Mouse (Mus musculus) neural tube, embryonic 11.5 days (tissue): ENCODE data around the gene Prpf19. TPM values are rescaled to one million over a fixed set of nuclear protein-coding genes. Genes with fewer than 3 reads are reported as not detected.

Experiments
- ATAC-seq: fragments of 200-750 bp; cut with Nextera tagmentation; 2 replicates; pipeline ENCODE4 v1.8.0; 2017; ENCODE audit warnings: moderate number of reproducible peaks, mild to moderate bottlenecking, moderate TSS enrichment, moderate library complexity; ENCODE audit not compliant: insufficient read depth, low FRiP score, low TSS enrichment
- DNase-seq: peaks from one replicate; pipeline ENCODE4 v3.0.0-alpha.2; 2015; ENCODE audit warnings: low spot score
- H3K27ac ChIP-seq: fragments of 300-500 bp; sonication (generic); 2 replicates; pipeline ENCODE4 v1.5.1; 2014; ENCODE audit warnings: low read depth, mild to moderate bottlenecking, low read length
- H3K27me3 ChIP-seq: fragments of 300-500 bp; sonication (generic); 2 replicates; pipeline ENCODE4 v1.6.1; 2014; ENCODE audit warnings: mild to moderate bottlenecking, low read length, mixed read lengths; ENCODE audit not compliant: control insufficient read depth, insufficient read depth
- H3K36me3 ChIP-seq: fragments of 300-500 bp; sonication (generic); 2 replicates; pipeline ENCODE4 v1.6.1; 2014; ENCODE audit warnings: mild to moderate bottlenecking, low read length, moderate library complexity, mixed read lengths; ENCODE audit not compliant: control insufficient read depth, insufficient read depth
- H3K4me1 ChIP-seq: fragments of 300-500 bp; sonication (generic); 2 replicates; pipeline ENCODE4 v1.6.1; 2014; ENCODE audit warnings: low read length, mixed read lengths; ENCODE audit not compliant: control insufficient read depth, insufficient read depth
- H3K4me2 ChIP-seq: fragments of 300-500 bp; sonication (generic); 2 replicates; pipeline ENCODE4 v1.6.1; 2014; ENCODE audit warnings: low read depth, mild to moderate bottlenecking, moderate library complexity
- H3K4me3 ChIP-seq: fragments of 300-500 bp; sonication (generic); 2 replicates; pipeline ENCODE4 v1.5.1; 2014; ENCODE audit warnings: low read depth, low read length
- H3K9ac ChIP-seq: fragments of 300-500 bp; sonication (generic); 2 replicates; pipeline ENCODE4 v1.6.1; 2014; ENCODE audit warnings: mild to moderate bottlenecking, low read length
- H3K9me3 ChIP-seq: fragments of 300-500 bp; sonication (generic); 2 replicates; pipeline ENCODE4 v1.6.1; 2016; ENCODE audit warnings: low read length; ENCODE audit not compliant: control insufficient read depth
- WGBS: fragments of 180-500 bp; shearing (Covaris S2); extraction: QIAGEN DNeasy Blood & Tissue Kit; methylation state at CpG from one replicate; pipeline ENCODE4 v1.1.7; 2014; 5-methylcytosine and 5-hydroxymethylcytosine counted together
- polyA plus RNA-seq: library from polyadenylated mRNA; unstranded; fragments of >200 nt; fragmentation: Nextera tagmentation; extraction: Ambion mirVana; gene quantifications from 2 replicates; pipeline ENCODE4 v1.2.1, GENCODE M21; 2014

Gene Prpf19
- polyA plus RNA-seq, 1 experiment from 2014 or later = 56.8 TPM

DNA sequence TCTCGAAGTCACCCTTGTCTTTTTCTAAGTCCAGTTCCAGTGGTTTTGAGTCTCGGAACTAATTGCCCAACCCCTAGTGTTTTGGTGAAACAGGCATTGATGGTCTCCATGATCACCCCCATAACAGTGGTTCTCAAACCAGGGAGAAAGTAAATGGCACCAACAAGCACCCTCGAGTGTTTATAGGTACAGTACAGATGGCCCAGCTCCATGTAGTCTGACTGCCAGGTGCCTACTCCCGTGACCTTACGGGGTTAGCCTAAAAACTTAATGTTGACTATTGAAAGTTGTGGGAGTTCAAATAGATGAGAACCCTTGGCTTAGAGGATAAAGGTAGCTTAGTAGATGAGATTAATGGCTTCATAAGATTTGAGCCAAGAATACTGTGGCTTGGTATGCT lies 6.0 kb downstream of the Prpf19 start:
- DNase-seq (no peak), ATAC-seq (no peak)
- H3K36me3 ChIP-seq = peaks cover 32% of the 10 kb centered on the region
- WGBS = 95% methylated on average over 5 of the region's 5 CpGs
- no peaks in the 10 kb centered on the region for H3K9me3 ChIP-seq
- no peak overlapping the region for H3K4me3 ChIP-seq
- H3K4me2 ChIP-seq = no peak overlapping the region
- H3K4me1 ChIP-seq = peaks cover 6% of the 10 kb centered on the region; the same call in 1 of the 2 replicates
- no peak overlapping the region for H3K27ac ChIP-seq
- H3K9ac ChIP-seq = no peak overlapping the region
- no peaks in the 10 kb centered on the region for H3K27me3 ChIP-seq

DNA sequence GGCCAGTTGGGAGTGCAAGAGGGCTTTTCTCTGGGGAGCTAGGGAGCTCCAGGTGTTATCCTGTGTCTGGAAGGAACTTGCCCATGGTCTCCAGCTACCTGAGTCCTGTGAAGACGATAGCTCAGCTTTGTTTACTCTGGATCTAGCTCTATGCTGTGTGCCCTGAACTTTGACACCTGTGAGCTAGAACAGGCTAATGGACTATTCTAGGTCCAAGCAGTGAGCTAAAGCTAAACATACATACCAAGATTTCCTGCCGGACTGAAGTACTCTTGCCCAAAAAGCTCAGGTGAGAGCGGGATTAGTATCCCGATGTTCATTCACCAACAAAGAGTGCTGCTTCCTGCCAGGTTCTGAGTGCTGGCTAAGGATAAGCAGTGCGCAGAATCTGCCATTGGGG lies 9.5 kb downstream of the Prpf19 start:
- no peaks in the 10 kb centered on the region for H3K27me3 ChIP-seq
- no peak overlapping the region for H3K4me2 ChIP-seq
- H3K4me1 ChIP-seq = no peaks in the 10 kb centered on the region
- no peak for ATAC-seq
- 96% methylated on average over 5 of the region's 5 CpGs for WGBS
- H3K36me3 ChIP-seq = peaks cover 26% of the 10 kb centered on the region
- no peak overlapping the region for H3K27ac ChIP-seq
- no peaks in the 10 kb centered on the region for H3K9me3 ChIP-seq
- no peak overlapping the region for H3K4me3 ChIP-seq
- no peak overlapping the region for H3K9ac ChIP-seq
- DNase-seq = no peak

DNA sequence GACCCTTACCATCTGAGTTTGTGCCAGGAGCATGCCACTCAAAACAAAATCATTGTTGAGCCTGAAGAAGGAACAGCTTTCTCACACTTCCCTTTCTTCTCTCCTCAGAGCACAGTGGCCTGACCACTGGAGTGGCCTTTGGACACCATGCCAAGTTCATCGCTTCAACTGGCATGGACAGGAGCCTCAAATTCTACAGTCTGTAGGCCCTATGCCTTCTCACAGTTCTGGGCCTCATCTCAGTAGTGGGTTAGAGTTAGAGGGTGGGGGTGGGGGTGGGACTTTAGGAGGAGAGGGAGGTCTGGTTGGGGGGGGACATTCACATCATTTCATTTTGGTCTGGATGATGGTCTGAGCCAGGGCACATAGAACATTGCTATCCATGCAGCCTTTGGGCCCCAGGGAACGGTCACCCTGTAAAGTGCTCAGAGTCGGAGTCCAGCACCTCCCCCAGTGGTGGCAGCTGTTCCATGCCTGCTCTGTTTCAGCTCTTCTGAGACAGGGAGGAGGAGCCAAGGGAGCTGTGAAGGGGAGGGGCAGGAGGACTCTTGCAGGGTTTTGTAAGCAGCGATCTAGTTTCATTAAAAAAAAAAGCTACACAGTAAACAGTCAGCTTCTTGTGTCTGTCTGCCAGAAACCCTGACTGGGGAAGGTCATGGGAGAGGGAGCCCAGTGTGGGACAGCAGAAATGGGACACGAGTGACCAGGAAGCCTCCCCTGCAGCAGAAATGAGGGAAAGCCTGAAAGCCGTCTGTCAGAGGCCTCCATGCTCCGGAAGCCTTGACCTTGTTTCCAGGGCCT lies 10.1 kb downstream of the Prpf19 start:
- whole genome bisulfite sequencing = 76% methylated on average over 7 of the region's 7 CpGs
- H3K27me3 ChIP-seq = no peaks in the 10 kb centered on the region
- no peak overlapping the region for H3K9ac ChIP-seq
- ATAC-seq (no peak), DNase-seq (no peak)
- H3K4me1 ChIP-seq = no peaks in the 10 kb centered on the region
- H3K36me3 ChIP-seq = peaks cover 24% of the 10 kb centered on the region
- no peak overlapping the region for H3K27ac ChIP-seq
- no peaks in the 10 kb centered on the region for H3K9me3 ChIP-seq
- no peak overlapping the region for H3K4me3 ChIP-seq
- H3K4me2 ChIP-seq = no peak overlapping the region

DNA sequence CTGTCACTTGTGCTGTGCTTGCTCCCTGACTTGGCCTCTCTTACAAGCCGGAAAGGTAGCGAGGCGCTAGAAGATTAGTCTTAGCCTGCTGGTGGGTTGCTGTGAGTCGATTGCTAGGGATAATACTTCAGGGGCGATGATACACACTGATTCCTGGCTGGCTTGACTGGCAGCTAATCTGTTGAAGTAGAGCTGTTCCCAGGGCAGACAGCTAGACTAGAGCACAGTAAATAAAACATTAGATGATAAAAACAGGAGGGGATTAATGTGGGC lies 10.6 kb downstream of the Prpf19 start:
- no peak overlapping the region for H3K27ac ChIP-seq
- H3K27me3 ChIP-seq = no peaks in the 10 kb centered on the region
- no peak overlapping the region for H3K4me3 ChIP-seq
- no peak for ATAC-seq
- no peaks in the 10 kb centered on the region for H3K9me3 ChIP-seq
- peaks cover 19% of the 10 kb centered on the region for H3K36me3 ChIP-seq
- H3K4me1 ChIP-seq = no peaks in the 10 kb centered on the region
- H3K4me2 ChIP-seq = no peak overlapping the region
- H3K9ac ChIP-seq = no peak overlapping the region
- no peak for DNase-seq
- WGBS = 92% methylated on average over 5 of the region's 5 CpGs

DNA sequence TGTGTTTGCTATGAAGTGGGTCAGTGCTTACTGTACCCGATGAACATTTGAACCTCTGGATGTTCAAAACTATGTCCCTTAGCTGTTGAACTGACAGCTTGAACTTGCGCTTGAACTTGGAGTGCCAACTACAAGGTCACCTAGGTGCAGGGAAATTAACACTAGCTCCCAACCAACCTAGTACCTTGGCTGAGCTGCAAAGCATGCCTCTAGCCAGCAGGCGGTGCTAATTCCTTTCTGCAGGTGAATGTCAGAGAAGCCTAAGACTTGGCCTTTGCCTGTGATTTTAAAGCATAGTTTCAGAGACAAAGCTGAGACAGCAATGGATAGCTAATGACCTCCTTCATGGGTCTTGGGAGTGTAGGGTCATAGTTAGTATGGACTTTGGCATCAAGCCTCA lies 12.9 kb downstream of the Prpf19 start:
- 63% methylated on average over 3 of the region's 3 CpGs for WGBS
- peak; percentile 31; the same call in 1 of the 2 replicates for ATAC-seq
- Histone ChIP-seq H3K27ac (no peak overlapping the region), H3K4me2 (no peak overlapping the region), H3K27me3 (no peaks in the 10 kb centered on the region), H3K9ac (no peak overlapping the region), H3K9me3 (no peaks in the 10 kb centered on the region), H3K36me3 (peaks cover 13% of the 10 kb centered on the region), H3K4me3 (no peak overlapping the region), H3K4me1 (no peaks in the 10 kb centered on the region)
- DNase-seq = peak; percentile 55

DNA sequence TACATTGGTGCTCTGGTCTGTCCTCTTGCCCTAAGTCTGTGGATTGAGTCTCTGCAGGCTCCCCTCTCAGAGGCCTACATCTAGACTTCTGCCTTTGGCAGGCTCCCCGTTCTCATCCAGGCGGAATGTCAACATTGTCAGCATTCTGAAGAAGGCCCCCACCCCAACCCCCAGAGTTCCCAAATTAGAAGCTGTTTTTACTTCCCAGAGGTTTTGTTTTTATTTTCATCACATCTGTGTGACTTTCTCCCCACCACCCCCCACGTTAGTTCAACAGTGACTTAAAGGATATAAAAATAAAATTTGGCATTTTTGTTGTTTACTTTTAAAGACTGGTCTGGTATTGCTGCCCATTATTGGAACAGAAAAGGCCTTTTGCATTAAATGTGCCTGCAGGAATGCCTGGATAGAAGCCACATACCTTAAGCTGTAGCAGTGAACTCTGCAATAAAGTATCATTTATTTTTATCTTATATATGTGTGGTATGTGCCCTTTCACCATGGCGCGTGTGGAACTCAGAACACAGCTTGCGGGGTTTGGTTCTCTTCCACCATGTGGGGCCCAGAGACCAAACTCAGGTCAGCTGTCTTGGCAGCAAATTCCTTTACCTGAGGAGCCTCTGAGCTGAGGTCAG lies 14.2 kb downstream of the Prpf19 start:
- H3K4me2 ChIP-seq = no peak overlapping the region
- no peak overlapping the region for H3K9ac ChIP-seq
- H3K27me3 ChIP-seq = no peaks in the 10 kb centered on the region
- no peak for DNase-seq
- H3K4me3 ChIP-seq = no peak overlapping the region
- no peaks in the 10 kb centered on the region for H3K9me3 ChIP-seq
- no peak overlapping the region for H3K27ac ChIP-seq
- WGBS = 88% methylated on average over 6 of the region's 6 CpGs
- H3K36me3 ChIP-seq = peaks cover 3% of the 10 kb centered on the region
- H3K4me1 ChIP-seq = no peaks in the 10 kb centered on the region
- ATAC-seq = no peak

DNA sequence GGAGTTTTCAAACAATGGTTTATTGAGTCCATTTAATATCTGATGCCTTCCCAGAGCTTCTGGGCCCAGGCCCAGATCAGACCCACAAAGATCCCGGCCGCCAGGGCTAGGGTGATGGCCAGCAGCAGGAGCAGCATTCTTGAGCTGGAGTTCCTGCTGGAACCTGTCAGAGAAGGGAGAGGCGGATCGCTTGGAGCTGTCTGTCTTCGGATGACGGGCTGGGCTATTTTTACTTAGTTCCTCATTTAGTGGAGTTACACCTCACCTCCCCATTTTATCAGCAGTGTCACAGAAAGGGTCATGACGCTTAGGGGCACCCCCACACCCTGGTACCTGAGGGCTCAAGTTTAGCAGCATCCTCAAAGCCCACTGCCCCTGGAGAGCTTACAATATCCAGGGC lies 19.3 kb downstream of the Prpf19 start:
- no peaks in the 10 kb centered on the region for H3K9me3 ChIP-seq

DNA sequence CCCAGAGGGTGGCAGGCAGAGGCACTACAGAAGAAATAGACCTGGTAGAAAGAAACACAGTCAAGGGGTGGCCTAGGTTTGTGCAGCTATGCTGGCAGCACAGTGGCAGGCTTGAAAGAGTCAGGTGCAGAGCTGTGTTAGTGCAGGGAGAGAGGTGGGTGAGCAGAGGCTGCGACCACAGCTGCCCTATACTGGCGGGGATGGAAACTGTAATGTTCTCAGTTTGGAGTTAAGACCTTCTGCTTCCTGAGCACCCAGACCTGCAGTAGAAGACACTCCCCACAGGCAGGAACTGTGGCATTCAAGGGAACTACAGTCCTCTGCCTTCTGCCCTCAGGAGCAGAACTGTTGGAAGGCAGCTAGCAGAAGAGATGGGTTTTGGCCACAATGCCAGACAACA lies 19.8 kb downstream of the Prpf19 start:
- no peaks in the 10 kb centered on the region for H3K4me1 ChIP-seq
- H3K4me2 ChIP-seq = no peak overlapping the region
- H3K4me3 ChIP-seq = no peak overlapping the region
- H3K36me3 ChIP-seq = no peaks in the 10 kb centered on the region
- no peak overlapping the region for H3K9ac ChIP-seq
- no peak for ATAC-seq
- no peaks in the 10 kb centered on the region for H3K9me3 ChIP-seq
- DNase-seq = no peak
- no peaks in the 10 kb centered on the region for H3K27me3 ChIP-seq
- H3K27ac ChIP-seq = no peak overlapping the region
- WGBS = 86% methylated on average over 2 of the region's 2 CpGs

More for the DNA sequence above, 19.3 kb downstream of the Prpf19 start:
- H3K4me3 ChIP-seq = no peak overlapping the region
- no peak for DNase-seq
- H3K27ac ChIP-seq = no peak overlapping the region
- no peak overlapping the region for H3K9ac ChIP-seq
- no peaks in the 10 kb centered on the region for H3K27me3 ChIP-seq
- H3K36me3 ChIP-seq = no peaks in the 10 kb centered on the region
- WGBS = 77% methylated on average over 7 of the region's 7 CpGs
- H3K4me2 ChIP-seq = no peak overlapping the region
- ATAC-seq = no peak
- H3K4me1 ChIP-seq = no peaks in the 10 kb centered on the region

DNA sequence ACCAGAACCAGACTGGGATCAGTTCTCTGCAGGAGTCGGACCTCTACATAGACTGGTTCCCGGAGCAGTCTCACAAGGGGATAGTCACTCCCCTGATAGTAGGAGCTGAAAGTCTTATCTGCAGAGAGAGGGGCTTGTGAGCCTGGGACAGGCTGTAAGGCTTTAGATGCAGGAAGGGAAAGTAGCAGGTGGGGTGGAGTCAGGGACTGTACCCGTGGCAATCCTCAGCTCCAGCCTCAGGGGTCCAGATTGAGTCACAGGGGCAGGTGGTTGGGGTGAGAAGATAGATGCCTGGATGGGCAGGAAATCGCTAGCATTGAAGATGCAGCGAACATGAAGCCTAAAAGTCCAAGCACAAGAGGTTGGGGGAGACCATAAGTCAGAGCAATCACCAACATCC lies 21.5 kb downstream of the Prpf19 start:
- ATAC-seq (no peak), DNase-seq (no peak)
- Histone ChIP-seq H3K27ac (no peak overlapping the region), H3K9ac (no peak overlapping the region), H3K4me1 (no peaks in the 10 kb centered on the region), H3K27me3 (no peaks in the 10 kb centered on the region), H3K4me2 (no peak overlapping the region), H3K4me3 (no peak overlapping the region), H3K9me3 (no peaks in the 10 kb centered on the region), H3K36me3 (no peaks in the 10 kb centered on the region)
- WGBS = 64% methylated on average over 5 of the region's 5 CpGs
